Mouse (Mus musculus) regulatory T cell (primary cell): ENCODE measurements at regions not wholly inside any gene's neighbourhood (a gene's known extent, or its start where the extent isn't known, plus 50 kb on each side); places are given as distances from the start of the nearest gene placed in this dataset.

Experiments
- in situ Hi-C: fragments of 300-600 bp; cut with MboI, MseI; formaldehyde crosslinking; loops from one replicate; pipeline ENCODE4 v1.15.1; 2025; ENCODE audit warnings: high pct_unique_total_duplicates

- in situ Hi-C loops = loop anchor here (25.0 kb wide), 1 partner anchor 1942 kb away; no protein-coding TSS in a partner anchor
Observed at GRCm38 (mm10) chr1:28144824-28145223, 635.2 kb downstream of the Gm597 start.

- in situ Hi-C loops = no loop called here
Observed at GRCm38 (mm10) chr1:28102021-28102526, 678.0 kb downstream of the Gm597 start.

- in situ Hi-C loops = no loop called here
Observed at GRCm38 (mm10) chr1:28084456-28084855, 695.6 kb downstream of the Gm597 start.

- in situ Hi-C loops = no loop called here
Observed at GRCm38 (mm10) chr1:28053980-28054379, 726.1 kb downstream of the Gm597 start.

- in situ Hi-C loops = no loop called here
Observed at GRCm38 (mm10) chr1:28047964-28048363, 732.1 kb downstream of the Gm597 start.

GRCm38 (mm10) chr1:28047379-28047778 is 732.7 kb downstream of the Gm597 start:
- in situ Hi-C loops = no loop called here

GRCm38 (mm10) chr1:28045695-28046094 is 734.4 kb downstream of the Gm597 start:
- in situ Hi-C loops = no loop called here

- in situ Hi-C loops = no loop called here
Observed at GRCm38 (mm10) chr1:28025720-28026119, 754.3 kb downstream of the Gm597 start.

- in situ Hi-C loops = no loop called here
Observed at GRCm38 (mm10) chr1:27998434-27998833, 781.6 kb downstream of the Gm597 start.

- in situ Hi-C loops = no loop called here
Observed at GRCm38 (mm10) chr1:27963369-27963768, 816.7 kb downstream of the Gm597 start.
